Mouse (Mus musculus): Measurements from ENCODE around the gene App. TPM values are rescaled to one million over a fixed set of nuclear protein-coding genes. Genes with fewer than 3 reads are reported as not detected.

The App gene
- polyA plus RNA-seq, 1 experiment from 2014 or later: 239 TPM

- 0 out of 2 replicates have a peak, but pooled peaks cover 1% of the 10 kb centered on the region for H3K36me3 ChIP-seq (ENCODE audit: control insufficient read depth, insufficient read depth, low read length)
- H3K27ac ChIP-seq (replicated peaks; ENCODE audit: low read depth, low read length): peak overlapping the region; percentile 93
- WGBS: under 1% methylated on average over 52 of the region's 68 CpGs
- H3K4me1 ChIP-seq (ENCODE audit: control insufficient read depth, insufficient read depth, low read length): peaks cover 12% of the 10 kb centered on the region
- peak overlapping the region; percentile 97 for H3K4me3 ChIP-seq (ENCODE audit: low read depth, low read length)
- no peaks in the 10 kb centered on the region for H3K27me3 ChIP-seq (replicated peaks; ENCODE audit: control insufficient read depth, insufficient read depth, low read length)
- peak overlapping the region; percentile 66 for H3K4me2 ChIP-seq (ENCODE audit: low read depth, low read length)
- no peaks in the 10 kb centered on the region for H3K9me3 ChIP-seq (ENCODE audit: control insufficient read depth, low read length)
- peak overlapping the region; percentile 94 for H3K9ac ChIP-seq (ENCODE audit: low read depth, low read length)
- DNase-seq (ENCODE audit: low spot score) (peak; percentile 68), ATAC-seq (ENCODE audit: low read depth) (peak; percentile 51)
Observed at GRCm38 (mm10) chr16:85172571-85173372, 794 bp downstream of the App start.

GRCm38 (mm10) chr16:85171976-85172570 is 1.5 kb downstream of the App start:
- Histone ChIP-seq H3K9ac (ENCODE audit: low read depth, low read length) (peak overlapping the region; percentile 94), H3K4me3 (ENCODE audit: low read depth, low read length) (peak overlapping the region; percentile 97), H3K9me3 (ENCODE audit: control insufficient read depth, low read length) (no peaks in the 10 kb centered on the region; the same call in 1 of the 2 replicates), H3K4me1 (ENCODE audit: control insufficient read depth, insufficient read depth, low read length) (peaks cover 12% of the 10 kb centered on the region), H3K27me3 (replicated peaks; ENCODE audit: control insufficient read depth, insufficient read depth, low read length) (no peaks in the 10 kb centered on the region), H3K36me3 (ENCODE audit: control insufficient read depth, insufficient read depth, low read length) (0 out of 2 replicates have a peak, but pooled peaks cover 4% of the 10 kb centered on the region), H3K4me2 (ENCODE audit: low read depth, low read length) (peak overlapping the region; percentile 66), H3K27ac (replicated peaks; ENCODE audit: low read depth, low read length) (peak overlapping the region; percentile 93)
- 1% methylated on average over 10 of the region's 10 CpGs for WGBS
- DNase-seq (ENCODE audit: low spot score) (peak; percentile 88), ATAC-seq (ENCODE audit: low read depth) (peak; percentile 58)

- H3K9me3 ChIP-seq (ENCODE audit: control insufficient read depth, low read length): no peaks in the 10 kb centered on the region; the same call in 1 of the 2 replicates
- H3K4me2 ChIP-seq (ENCODE audit: low read depth, low read length): peak overlapping the region; percentile 66
- DNase-seq (ENCODE audit: low spot score): no peak
- peak overlapping the region; percentile 42 for H3K9ac ChIP-seq (ENCODE audit: low read depth, low read length)
- 47% methylated on average over 19 of the region's 19 CpGs for WGBS
- peaks cover 12% of the 10 kb centered on the region for H3K4me1 ChIP-seq (ENCODE audit: control insufficient read depth, insufficient read depth, low read length)
- no peaks in the 10 kb centered on the region for H3K27me3 ChIP-seq (replicated peaks; ENCODE audit: control insufficient read depth, insufficient read depth, low read length)
- no peak for ATAC-seq (ENCODE audit: low read depth)
- H3K36me3 ChIP-seq (ENCODE audit: control insufficient read depth, insufficient read depth, low read length): 0 out of 2 replicates have a peak, but pooled peaks cover 4% of the 10 kb centered on the region
- H3K27ac ChIP-seq (replicated peaks; ENCODE audit: low read depth, low read length): peak overlapping the region; percentile 15; the same call in 1 of the 2 replicates
- peak overlapping the region; percentile 97 for H3K4me3 ChIP-seq (ENCODE audit: low read depth, low read length)
Observed at GRCm38 (mm10) chr16:85170826-85171510, 2.6 kb downstream of the App start.

GRCm38 (mm10) chr16:85168821-85169220 is 4.7 kb downstream of the App start:
- Histone ChIP-seq H3K9ac (ENCODE audit: low read depth, low read length) (no peak overlapping the region), H3K4me2 (ENCODE audit: low read depth, low read length) (no peak overlapping the region), H3K4me1 (ENCODE audit: control insufficient read depth, insufficient read depth, low read length) (peaks cover 12% of the 10 kb centered on the region), H3K9me3 (ENCODE audit: control insufficient read depth, low read length) (no peaks in the 10 kb centered on the region; the same call in 1 of the 2 replicates), H3K27me3 (replicated peaks; ENCODE audit: control insufficient read depth, insufficient read depth, low read length) (no peaks in the 10 kb centered on the region), H3K4me3 (ENCODE audit: low read depth, low read length) (no peak overlapping the region), H3K27ac (replicated peaks; ENCODE audit: low read depth, low read length) (no peak overlapping the region), H3K36me3 (ENCODE audit: control insufficient read depth, insufficient read depth, low read length) (0 out of 2 replicates have a peak, but pooled peaks cover 4% of the 10 kb centered on the region)
- no peak for ATAC-seq (ENCODE audit: low read depth)
- 36% methylated on average over 5 of the region's 5 CpGs for WGBS
- no peak for DNase-seq (ENCODE audit: low spot score)

- H3K36me3 ChIP-seq (ENCODE audit: control insufficient read depth, insufficient read depth, low read length): 0 out of 2 replicates have a peak, but pooled peaks cover 4% of the 10 kb centered on the region
- no peak for ATAC-seq (ENCODE audit: low read depth)
- H3K4me1 ChIP-seq (ENCODE audit: control insufficient read depth, insufficient read depth, low read length): peaks cover 11% of the 10 kb centered on the region
- DNase-seq (ENCODE audit: low spot score): no peak
- H3K4me3 ChIP-seq (ENCODE audit: low read depth, low read length): no peak overlapping the region
- no peak overlapping the region for H3K9ac ChIP-seq (ENCODE audit: low read depth, low read length)
- H3K9me3 ChIP-seq (ENCODE audit: control insufficient read depth, low read length): no peaks in the 10 kb centered on the region; the same call in 1 of the 2 replicates
- H3K27ac ChIP-seq (replicated peaks; ENCODE audit: low read depth, low read length): no peak overlapping the region
- 69% methylated on average over 4 of the region's 4 CpGs for WGBS
- no peaks in the 10 kb centered on the region for H3K27me3 ChIP-seq (replicated peaks; ENCODE audit: control insufficient read depth, insufficient read depth, low read length)
- no peak overlapping the region for H3K4me2 ChIP-seq (ENCODE audit: low read depth, low read length)
Observed at GRCm38 (mm10) chr16:85166205-85166604, 7.4 kb downstream of the App start.

GRCm38 (mm10) chr16:85165631-85166030 is 7.9 kb downstream of the App start:
- peaks cover 6% of the 10 kb centered on the region for H3K4me1 ChIP-seq (ENCODE audit: control insufficient read depth, insufficient read depth, low read length)
- H3K4me2 ChIP-seq (ENCODE audit: low read depth, low read length): no peak overlapping the region
- H3K27me3 ChIP-seq (replicated peaks; ENCODE audit: control insufficient read depth, insufficient read depth, low read length): no peaks in the 10 kb centered on the region
- DNase-seq (ENCODE audit: low spot score) (no peak), ATAC-seq (ENCODE audit: low read depth) (no peak)
- WGBS: 57% methylated on average over 7 of the region's 7 CpGs
- no peak overlapping the region for H3K9ac ChIP-seq (ENCODE audit: low read depth, low read length)
- H3K27ac ChIP-seq (replicated peaks; ENCODE audit: low read depth, low read length): no peak overlapping the region
- 0 out of 2 replicates have a peak, but pooled peaks cover 4% of the 10 kb centered on the region for H3K36me3 ChIP-seq (ENCODE audit: control insufficient read depth, insufficient read depth, low read length)
- no peak overlapping the region for H3K4me3 ChIP-seq (ENCODE audit: low read depth, low read length)
- H3K9me3 ChIP-seq (ENCODE audit: control insufficient read depth, low read length): no peaks in the 10 kb centered on the region; the same call in 1 of the 2 replicates

GRCm38 (mm10) chr16:85165177-85165576 is 8.4 kb downstream of the App start:
- Histone ChIP-seq H3K4me2 (ENCODE audit: low read depth, low read length) (no peak overlapping the region), H3K27me3 (replicated peaks; ENCODE audit: control insufficient read depth, insufficient read depth, low read length) (no peaks in the 10 kb centered on the region), H3K36me3 (ENCODE audit: control insufficient read depth, insufficient read depth, low read length) (0 out of 2 replicates have a peak, but pooled peaks cover 4% of the 10 kb centered on the region), H3K9ac (ENCODE audit: low read depth, low read length) (no peak overlapping the region), H3K4me3 (ENCODE audit: low read depth, low read length) (no peak overlapping the region), H3K27ac (replicated peaks; ENCODE audit: low read depth, low read length) (no peak overlapping the region), H3K9me3 (ENCODE audit: control insufficient read depth, low read length) (no peaks in the 10 kb centered on the region; the same call in 1 of the 2 replicates), H3K4me1 (ENCODE audit: control insufficient read depth, insufficient read depth, low read length) (0 out of 2 replicates have a peak, but pooled peaks cover 4% of the 10 kb centered on the region)
- DNase-seq (ENCODE audit: low spot score) (no peak), ATAC-seq (ENCODE audit: low read depth) (no peak)
- WGBS: 61% methylated on average over 7 of the region's 7 CpGs

GRCm38 (mm10) chr16:85162779-85163178 is 10.8 kb downstream of the App start:
- Histone ChIP-seq H3K27ac (replicated peaks; ENCODE audit: low read depth, low read length) (no peak overlapping the region), H3K4me2 (ENCODE audit: low read depth, low read length) (no peak overlapping the region), H3K4me3 (ENCODE audit: low read depth, low read length) (no peak overlapping the region), H3K9ac (ENCODE audit: low read depth, low read length) (no peak overlapping the region), H3K36me3 (ENCODE audit: control insufficient read depth, insufficient read depth, low read length) (0 out of 2 replicates have a peak, but pooled peaks cover 3% of the 10 kb centered on the region), H3K9me3 (ENCODE audit: control insufficient read depth, low read length) (no peaks in the 10 kb centered on the region; the same call in 1 of the 2 replicates), H3K4me1 (ENCODE audit: control insufficient read depth, insufficient read depth, low read length) (peaks cover 11% of the 10 kb centered on the region; the same call in 1 of the 2 replicates), H3K27me3 (replicated peaks; ENCODE audit: control insufficient read depth, insufficient read depth, low read length) (no peaks in the 10 kb centered on the region)
- no peak for DNase-seq (ENCODE audit: low spot score)
- WGBS: 80% methylated on average over 6 of the region's 6 CpGs
- ATAC-seq (ENCODE audit: low read depth): no peak

All from embryonic facial prominence, embryonic 14.5 days (tissue).